Mouse (Mus musculus): ENCODE results near the gene Rhox2g. TPM values are rescaled to one million over a fixed set of nuclear protein-coding genes. Genes with fewer than 3 reads are reported as not detected.
"Not testable (repeated sequence)": the region's sequence is repeated elsewhere in the genome, so short reads cannot be mapped to it uniquely, and the experiment has no call there.

Rhox2g gene
- not detected in 2 replicates for polyA plus RNA-seq (2014; fragmentation: Nextera tagmentation; extraction: Ambion mirVana)

DNA sequence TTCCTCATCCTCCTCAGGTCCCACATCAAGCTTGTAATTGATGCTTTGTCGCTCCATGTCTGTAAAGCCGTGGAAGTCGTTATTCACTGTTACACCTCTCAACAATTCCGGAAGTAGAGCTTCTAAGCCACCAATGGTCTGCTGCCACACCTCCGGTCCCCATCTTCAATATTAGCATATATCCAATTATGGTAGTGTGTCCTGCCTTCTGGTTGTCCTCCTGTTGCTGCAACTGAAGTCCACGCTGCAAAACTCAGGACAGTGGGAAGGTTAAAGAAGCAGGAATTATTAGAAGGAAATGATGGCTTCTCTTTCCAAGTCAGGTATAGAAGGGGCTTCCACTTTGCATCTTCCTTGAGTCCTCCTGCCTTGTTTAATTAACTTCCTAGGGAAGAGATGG lies at the start of gene Rhox2g:
Rhox2g (minus strand) TSS at position 101 of the 400 bp plus-strand sequence.
- 85% methylated on average over 6 of the region's 6 CpGs for WGBS
- not testable (repeated sequence) for H3K36me3 ChIP-seq (ENCODE audit: control insufficient read depth, insufficient read depth, low read length); H3K4me2 ChIP-seq (ENCODE audit: low read depth, low read length); H3K4me1 ChIP-seq (ENCODE audit: control insufficient read depth, insufficient read depth, low read length); H3K27me3 ChIP-seq (replicated peaks; ENCODE audit: control insufficient read depth, insufficient read depth, low read length); DNase-seq (ENCODE audit: low spot score); H3K9me3 ChIP-seq (ENCODE audit: control insufficient read depth, low read length); H3K4me3 ChIP-seq (ENCODE audit: low read depth, low read length); H3K9ac ChIP-seq (ENCODE audit: low read depth, low read length); H3K27ac ChIP-seq (replicated peaks; ENCODE audit: low read depth, low read length); ATAC-seq (ENCODE audit: low read depth)

DNA sequence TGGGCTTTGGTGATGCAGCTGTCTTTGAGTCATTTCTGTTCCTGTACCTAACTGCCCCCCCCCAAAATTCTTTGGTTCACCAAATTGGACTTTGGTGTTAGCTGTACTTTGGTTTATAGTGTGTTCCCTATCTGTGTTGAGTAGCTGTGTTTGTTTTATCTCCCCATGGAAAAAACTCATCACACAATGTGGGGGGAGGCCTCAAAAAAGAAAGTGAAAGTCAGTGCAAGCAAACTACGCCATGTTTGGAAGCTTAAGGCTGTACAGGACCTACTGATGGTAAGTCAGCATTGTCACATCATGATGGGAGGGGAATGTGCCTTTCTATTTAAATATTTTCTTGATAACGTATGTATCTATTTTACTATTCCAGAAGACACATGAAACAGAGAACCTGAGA lies 49.0 kb upstream of the Rhox2g start:
- WGBS, result 83% methylated on average over 2 of the region's 2 CpGs
- H3K9ac ChIP-seq (ENCODE audit: low read depth, low read length), result no peak overlapping the region

DNA sequence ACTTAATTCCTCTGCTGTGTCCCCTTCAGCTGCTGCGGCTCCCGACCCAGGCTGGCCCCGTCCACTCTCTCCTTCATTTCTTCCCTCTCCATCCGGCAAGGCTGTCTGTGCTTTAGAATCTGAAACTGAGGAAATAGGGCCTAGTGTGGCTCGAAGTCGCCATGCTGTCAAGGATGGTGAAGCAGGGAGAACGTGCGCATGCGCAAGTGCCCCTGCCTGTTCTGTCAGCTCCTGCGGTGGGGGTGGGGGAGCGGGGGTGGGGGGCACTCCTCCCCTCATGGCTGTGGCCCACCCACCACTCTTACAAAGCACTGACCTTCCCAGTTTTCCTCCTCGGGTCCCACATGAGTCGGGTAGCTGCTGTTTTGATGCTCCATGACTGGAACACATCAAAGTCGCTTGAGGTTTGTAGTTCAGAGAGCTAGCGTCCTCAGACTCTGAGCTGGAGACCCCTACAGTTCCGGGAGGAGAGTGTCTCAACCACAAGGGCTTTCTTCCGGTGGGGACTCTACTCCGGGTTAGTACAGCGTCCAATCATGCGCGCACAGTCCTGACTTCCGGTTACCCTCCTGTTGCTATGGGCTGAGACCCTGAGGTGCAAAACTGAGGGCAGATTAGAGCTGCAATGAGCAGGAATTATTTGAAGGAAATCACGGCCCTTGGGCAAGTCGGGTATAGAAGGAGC lies 39.9 kb upstream of the Rhox2g start:
- H3K36me3 ChIP-seq (ENCODE audit: control insufficient read depth, insufficient read depth, low read length), result no peaks in the 10 kb centered on the region
- DNase-seq (ENCODE audit: low spot score) (no peak), ATAC-seq (ENCODE audit: low read depth) (no peak)
- no peaks in the 10 kb centered on the region for H3K27me3 ChIP-seq (replicated peaks; ENCODE audit: control insufficient read depth, insufficient read depth, low read length)
- H3K4me2 ChIP-seq (ENCODE audit: low read depth, low read length), result no peak overlapping the region
- H3K4me1 ChIP-seq (ENCODE audit: control insufficient read depth, insufficient read depth, low read length), result no peaks in the 10 kb centered on the region
- H3K9ac ChIP-seq (ENCODE audit: low read depth, low read length), result no peak overlapping the region
- no peaks in the 10 kb centered on the region for H3K9me3 ChIP-seq (ENCODE audit: control insufficient read depth, low read length)
- H3K4me3 ChIP-seq (ENCODE audit: low read depth, low read length), result no peak overlapping the region
- H3K27ac ChIP-seq (replicated peaks; ENCODE audit: low read depth, low read length), result no peak overlapping the region
- WGBS, result 86% methylated on average over 22 of the region's 24 CpGs

More for the DNA sequence above, 49.0 kb upstream of the Rhox2g start:
- Histone ChIP-seq H3K9me3 (ENCODE audit: control insufficient read depth, low read length) (no peaks in the 10 kb centered on the region), H3K4me3 (ENCODE audit: low read depth, low read length) (no peak overlapping the region), H3K27ac (replicated peaks; ENCODE audit: low read depth, low read length) (no peak overlapping the region), H3K36me3 (ENCODE audit: control insufficient read depth, insufficient read depth, low read length) (no peaks in the 10 kb centered on the region), H3K4me1 (ENCODE audit: control insufficient read depth, insufficient read depth, low read length) (no peaks in the 10 kb centered on the region), H3K27me3 (replicated peaks; ENCODE audit: control insufficient read depth, insufficient read depth, low read length) (no peaks in the 10 kb centered on the region), H3K4me2 (ENCODE audit: low read depth, low read length) (no peak overlapping the region)
- ATAC-seq (ENCODE audit: low read depth), result no peak
- no peak for DNase-seq (ENCODE audit: low spot score)

DNA sequence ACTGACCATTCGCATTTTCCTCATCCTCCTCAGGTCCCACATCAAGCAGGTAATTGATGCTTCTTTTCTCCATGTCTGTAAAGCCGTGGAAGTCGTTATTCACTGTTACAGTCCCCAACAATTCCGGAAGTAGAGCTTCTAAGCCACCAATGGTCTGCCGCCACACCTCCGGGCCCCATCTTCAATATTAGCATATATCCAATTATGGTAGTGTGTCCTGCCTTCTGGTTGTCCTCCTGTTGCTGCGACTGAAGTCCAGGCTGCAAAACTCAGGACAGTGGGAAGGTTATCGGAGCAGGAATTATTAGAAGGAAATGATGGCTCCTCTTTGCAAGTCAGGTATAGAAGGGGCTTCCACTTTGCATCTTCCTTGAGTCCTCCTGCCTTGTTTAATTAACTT lies 29.9 kb upstream of the Rhox2g start, which contains the start of gene Rhox2h:
Rhox2h (minus strand) TSS at position 101 of the 400 bp plus-strand sequence.
- H3K9ac ChIP-seq (ENCODE audit: low read depth, low read length); H3K4me3 ChIP-seq (ENCODE audit: low read depth, low read length); DNase-seq (ENCODE audit: low spot score); H3K4me1 ChIP-seq (ENCODE audit: control insufficient read depth, insufficient read depth, low read length); H3K4me2 ChIP-seq (ENCODE audit: low read depth, low read length); H3K27ac ChIP-seq (replicated peaks; ENCODE audit: low read depth, low read length); ATAC-seq (ENCODE audit: low read depth); H3K27me3 ChIP-seq (replicated peaks; ENCODE audit: control insufficient read depth, insufficient read depth, low read length); H3K9me3 ChIP-seq (ENCODE audit: control insufficient read depth, low read length); H3K36me3 ChIP-seq (ENCODE audit: control insufficient read depth, insufficient read depth, low read length): not testable (repeated sequence)
- 88% methylated on average over 8 of the region's 8 CpGs for WGBS

DNA sequence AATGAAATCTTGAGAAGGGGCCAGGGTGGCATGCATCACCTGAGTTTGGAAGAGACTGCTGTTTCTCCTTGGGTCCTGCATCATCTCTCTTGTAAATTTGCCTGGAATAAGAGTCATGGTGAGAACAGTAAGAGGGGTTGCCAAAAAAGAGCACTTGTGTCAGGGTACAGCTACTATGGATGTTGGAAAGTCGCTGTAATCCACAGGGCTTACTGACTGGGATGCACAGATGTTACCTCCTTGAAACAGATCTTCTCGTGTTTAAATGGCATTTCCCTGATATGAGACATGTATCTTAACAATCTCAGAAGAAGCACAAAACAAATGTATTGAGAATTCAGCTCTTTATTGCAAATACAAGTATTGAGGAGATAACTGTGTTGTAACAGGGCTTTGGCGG lies 25.4 kb upstream of the Rhox2g start, which contains the start of gene Rhox3h:
Rhox3h (minus strand) TSS at position 101 of the 400 bp plus-strand sequence.
- H3K9me3 ChIP-seq (ENCODE audit: control insufficient read depth, low read length); H3K27me3 ChIP-seq (replicated peaks; ENCODE audit: control insufficient read depth, insufficient read depth, low read length); H3K36me3 ChIP-seq (ENCODE audit: control insufficient read depth, insufficient read depth, low read length); H3K27ac ChIP-seq (replicated peaks; ENCODE audit: low read depth, low read length); H3K4me3 ChIP-seq (ENCODE audit: low read depth, low read length); DNase-seq (ENCODE audit: low spot score); ATAC-seq (ENCODE audit: low read depth); H3K9ac ChIP-seq (ENCODE audit: low read depth, low read length); H3K4me1 ChIP-seq (ENCODE audit: control insufficient read depth, insufficient read depth, low read length); H3K4me2 ChIP-seq (ENCODE audit: low read depth, low read length): not testable (repeated sequence)
- WGBS, result 75% methylated on average over 1 of the region's 3 CpGs

DNA sequence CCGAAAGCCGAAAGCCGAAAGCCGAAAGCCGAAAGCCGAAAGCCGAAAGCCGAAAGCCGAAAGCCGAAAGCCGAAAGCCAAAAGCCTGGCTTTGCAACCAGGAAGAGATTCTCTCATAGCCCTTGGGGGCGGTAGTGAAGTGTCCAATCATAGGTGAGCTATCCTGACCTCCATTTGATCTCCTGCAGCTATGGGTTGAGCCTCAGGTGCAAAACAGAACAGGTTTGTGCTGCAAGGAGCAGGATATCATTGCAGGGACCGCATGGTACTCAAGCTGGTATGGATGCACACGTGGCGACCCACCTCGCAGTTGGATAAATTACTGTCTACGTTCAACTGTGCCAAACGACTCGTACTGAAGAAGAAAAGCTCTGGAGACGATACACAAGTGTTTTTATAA lies 8.0 kb upstream of the Rhox2g start, which contains the start of gene Rhox4g:
Rhox4g (minus strand) TSS at position 101 of the 400 bp plus-strand sequence.
- 96% methylated on average over 13 of the region's 20 CpGs for WGBS
- not testable (repeated sequence) for H3K27me3 ChIP-seq (replicated peaks; ENCODE audit: control insufficient read depth, insufficient read depth, low read length); ATAC-seq (ENCODE audit: low read depth); H3K4me1 ChIP-seq (ENCODE audit: control insufficient read depth, insufficient read depth, low read length); H3K9ac ChIP-seq (ENCODE audit: low read depth, low read length); H3K4me3 ChIP-seq (ENCODE audit: low read depth, low read length); DNase-seq (ENCODE audit: low spot score); H3K36me3 ChIP-seq (ENCODE audit: control insufficient read depth, insufficient read depth, low read length); H3K27ac ChIP-seq (replicated peaks; ENCODE audit: low read depth, low read length); H3K4me2 ChIP-seq (ENCODE audit: low read depth, low read length); H3K9me3 ChIP-seq (ENCODE audit: control insufficient read depth, low read length)

DNA sequence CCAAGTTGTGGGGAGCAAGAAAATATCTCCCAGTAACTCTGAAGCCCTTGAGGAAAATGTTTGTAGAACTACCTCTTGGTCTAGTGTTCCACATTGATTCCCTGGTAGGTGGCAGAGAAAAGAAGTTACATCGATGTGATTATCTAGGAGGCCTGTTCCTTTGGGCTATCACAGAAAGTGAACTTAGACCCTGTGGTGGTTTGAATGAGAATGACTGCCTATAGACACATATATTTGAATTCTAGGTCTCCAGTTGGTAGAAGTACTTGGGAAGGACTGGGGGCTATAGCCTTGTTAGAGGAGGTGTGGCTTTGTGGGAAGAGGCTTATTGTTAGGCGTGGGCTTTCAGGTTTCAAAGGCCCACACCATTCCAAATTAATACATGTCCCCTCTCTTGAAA lies 14.8 kb downstream of the Rhox2g start, which contains the start of gene Rhox3g:
Rhox3g (minus strand) TSS at position 101 of the 400 bp plus-strand sequence.
- not testable (repeated sequence) for H3K36me3 ChIP-seq (ENCODE audit: control insufficient read depth, insufficient read depth, low read length); H3K4me1 ChIP-seq (ENCODE audit: control insufficient read depth, insufficient read depth, low read length); H3K27ac ChIP-seq (replicated peaks; ENCODE audit: low read depth, low read length); H3K9me3 ChIP-seq (ENCODE audit: control insufficient read depth, low read length); DNase-seq (ENCODE audit: low spot score); H3K27me3 ChIP-seq (replicated peaks; ENCODE audit: control insufficient read depth, insufficient read depth, low read length); H3K9ac ChIP-seq (ENCODE audit: low read depth, low read length); ATAC-seq (ENCODE audit: low read depth); H3K4me2 ChIP-seq (ENCODE audit: low read depth, low read length); H3K4me3 ChIP-seq (ENCODE audit: low read depth, low read length)
- 89% methylated on average over 2 of the region's 2 CpGs for WGBS

DNA sequence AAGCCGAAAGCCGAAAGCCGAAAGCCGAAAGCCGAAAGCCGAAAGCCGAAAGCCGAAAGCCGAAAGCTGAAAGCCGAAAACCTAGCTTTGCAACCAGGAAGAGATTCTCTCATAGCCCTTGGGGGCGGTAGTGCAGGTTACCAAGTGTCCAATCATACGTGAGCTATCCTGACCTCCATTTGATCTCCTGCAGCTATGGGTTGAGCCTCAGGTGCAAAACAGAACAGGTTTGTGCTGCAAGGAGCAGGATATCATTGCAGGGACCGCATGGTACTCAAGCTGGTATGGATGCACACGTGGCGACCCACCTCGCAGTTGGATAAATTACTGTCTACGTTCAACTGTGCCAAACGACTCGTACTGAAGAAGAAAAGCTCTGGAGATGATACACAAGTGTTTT lies 35.7 kb downstream of the Rhox2g start, which contains the start of gene Rhox4f:
Rhox4f (minus strand) TSS at position 101 of the 400 bp plus-strand sequence.
- not testable (repeated sequence) for H3K4me2 ChIP-seq (ENCODE audit: low read depth, low read length); H3K9ac ChIP-seq (ENCODE audit: low read depth, low read length); H3K9me3 ChIP-seq (ENCODE audit: control insufficient read depth, low read length); H3K36me3 ChIP-seq (ENCODE audit: control insufficient read depth, insufficient read depth, low read length); ATAC-seq (ENCODE audit: low read depth); H3K27ac ChIP-seq (replicated peaks; ENCODE audit: low read depth, low read length); DNase-seq (ENCODE audit: low spot score); H3K4me3 ChIP-seq (ENCODE audit: low read depth, low read length); H3K27me3 ChIP-seq (replicated peaks; ENCODE audit: control insufficient read depth, insufficient read depth, low read length); H3K4me1 ChIP-seq (ENCODE audit: control insufficient read depth, insufficient read depth, low read length)
- 92% methylated on average over 15 of the region's 19 CpGs for WGBS
